Mouse (Mus musculus) CH12.LX (cell line): Measurements from ENCODE around the gene Unk. TPM values are rescaled to one million over a fixed set of nuclear protein-coding genes. Genes with fewer than 3 reads are reported as not detected.

Experiments used
- DNase-seq: peaks from one replicate; pipeline ENCODE4 v3.0.0-alpha.2; 2013; ENCODE audit errors: extremely low read depth
- H3K27ac ChIP-seq: 2 replicates; pipeline ENCODE4 v1.5.1; 2012; ENCODE audit warnings: low read depth, mild to moderate bottlenecking, control low read depth, moderate library complexity; ENCODE audit not compliant: insufficient read depth
- H3K27me3 ChIP-seq: replicated peaks from 2 replicates; pipeline ENCODE3; 2012; ENCODE audit warnings: inconsistent platforms
- H3K36me3 ChIP-seq, 2 experiments: replicated peaks in 1 of 2; 2 replicates each; pipeline versions ENCODE3 to v1.6.1; 2012; ENCODE audit warnings: inconsistent platforms in 1 of 2, low read length in 1 of 2, mild to moderate bottlenecking in 1 of 2, mixed read lengths in 1 of 2, moderate library complexity in 1 of 2; ENCODE audit not compliant: control insufficient read depth in 1 of 2, insufficient read depth in 1 of 2
- H3K4me1 ChIP-seq, 2 experiments: 2 replicates each; pipeline ENCODE4 v1.6.1; 2012; ENCODE audit warnings: inconsistent platforms in 1 of 2, moderate library complexity in 1 of 2; ENCODE audit not compliant: insufficient read depth in 2 of 2, control insufficient read depth in 1 of 2
- H3K4me2 ChIP-seq: 2 replicates; pipeline ENCODE4 v1.6.1; 2012; ENCODE audit warnings: low read depth, mild to moderate bottlenecking, control low read depth; ENCODE audit not compliant: poor library complexity, insufficient read depth, severe bottlenecking
- H3K4me3 ChIP-seq, 3 experiments: fragments of 150-350 bp in 1 of 3; sonication (generic) in 1 of 3; replicated peaks in 1 of 3; 2 replicates each; pipeline versions ENCODE3 to v1.5.1; 2011 to 2012; ENCODE audit warnings: low read depth in 2 of 3, low read length in 2 of 3, mild to moderate bottlenecking in 2 of 3, moderate library complexity in 2 of 3, control low read depth in 1 of 3, improper control_type of control experiment in 1 of 3, inconsistent platforms in 1 of 3, mixed read lengths in 1 of 3; ENCODE audit not compliant: poor library complexity in 1 of 3
- H3K79me2 ChIP-seq: replicated peaks from 2 replicates; pipeline ENCODE4 v1.6.1; 2012; ENCODE audit warnings: mild to moderate bottlenecking, moderate library complexity; ENCODE audit not compliant: control insufficient read depth, poor library complexity, insufficient read depth, severe bottlenecking; ENCODE audit errors: extremely low read depth
- H3K9ac ChIP-seq: 2 replicates; pipeline ENCODE4 v1.6.1; 2012; ENCODE audit warnings: low read depth, mild to moderate bottlenecking, control low read depth, moderate library complexity; ENCODE audit not compliant: insufficient read depth
- H3K9me3 ChIP-seq: replicated peaks from 2 replicates; pipeline ENCODE3; 2012; ENCODE audit warnings: low read length, inconsistent platforms, mixed read lengths
- CTCF ChIP-seq, 2 experiments: IDR thresholded peaks in 1 of 2; conservative IDR thresholded peaks in 1 of 2; 2 replicates each; pipeline ENCODE4 v1.5.1; 2011 to 2012; ENCODE audit warnings: low read depth in 2 of 2, low read length in 2 of 2, improper control_type of control experiment in 1 of 2, inconsistent platforms in 1 of 2, mild to moderate bottlenecking in 1 of 2, moderate library complexity in 1 of 2
- E2F4 ChIP-seq: IDR thresholded peaks from 2 replicates; pipeline ENCODE4 v1.6.1; 2011; ENCODE audit warnings: low read depth, low read length, improper control_type of control experiment; ENCODE audit not compliant: insufficient replicate concordance
- ELF1 ChIP-seq: IDR thresholded peaks from 2 replicates; pipeline ENCODE4 v1.6.1; 2014; ENCODE audit warnings: low read depth, mild to moderate bottlenecking, inconsistent platforms, low read length, improper control_type of control experiment
- ETS1 ChIP-seq: conservative IDR thresholded peaks from 2 replicates; pipeline ENCODE4 v1.6.1; 2012; ENCODE audit warnings: low read depth, mild to moderate bottlenecking, inconsistent platforms, low read length, improper control_type of control experiment, moderate library complexity
- IRF4 ChIP-seq: IDR thresholded peaks from 2 replicates; pipeline ENCODE4 v1.6.1; 2014; ENCODE audit warnings: low read depth, mild to moderate bottlenecking, inconsistent platforms, low read length, improper control_type of control experiment
- JUN ChIP-seq: IDR thresholded peaks from 2 replicates; pipeline ENCODE4 v1.6.1; 2011; ENCODE audit warnings: low read depth, mild to moderate bottlenecking, low read length, improper control_type of control experiment, moderate library complexity; ENCODE audit not compliant: insufficient read depth
- JUND ChIP-seq: conservative IDR thresholded peaks from 2 replicates; pipeline ENCODE4 v1.6.1; 2011; ENCODE audit warnings: low read depth, low read length, improper control_type of control experiment
- MAZ ChIP-seq: IDR thresholded peaks from 2 replicates; pipeline ENCODE4 v1.6.1; 2012; ENCODE audit warnings: low read depth, mild to moderate bottlenecking, inconsistent platforms, low read length, improper control_type of control experiment, moderate library complexity
- MEF2A ChIP-seq: IDR thresholded peaks from 2 replicates; pipeline ENCODE4 v1.6.1; 2014; ENCODE audit warnings: low read depth, mild to moderate bottlenecking, inconsistent platforms, low read length, improper control_type of control experiment, borderline replicate concordance
- NRF1 ChIP-seq: IDR thresholded peaks from 2 replicates; pipeline ENCODE4 v1.6.1; 2014; ENCODE audit warnings: low read depth, mild to moderate bottlenecking, inconsistent platforms, low read length, improper control_type of control experiment, moderate library complexity
- PAX5 ChIP-seq: IDR thresholded peaks from 2 replicates; pipeline ENCODE4 v1.6.1; 2012; ENCODE audit warnings: low read length, inconsistent platforms, mixed read lengths
- POLR2A ChIP-seq: IDR thresholded peaks from 2 replicates; pipeline ENCODE4 v1.6.1; 2011; ENCODE audit warnings: low read depth, mild to moderate bottlenecking, improper control_type of control experiment, low read length
- POLR2AphosphoS2 ChIP-seq: IDR thresholded peaks from 2 replicates; pipeline ENCODE4 v1.6.1; 2011; ENCODE audit warnings: low read depth, low read length, improper control_type of control experiment
- SIN3A ChIP-seq: IDR thresholded peaks from 2 replicates; pipeline ENCODE4 v1.6.1; 2012; ENCODE audit warnings: low read length, improper control_type of control experiment, inconsistent platforms
- SMC3 ChIP-seq: IDR thresholded peaks from 2 replicates; pipeline ENCODE4 v1.6.1; 2011; ENCODE audit warnings: low read depth, low read length, improper control_type of control experiment
- UBTF ChIP-seq: IDR thresholded peaks from 2 replicates; pipeline ENCODE4 v1.6.1; 2012; ENCODE audit warnings: low read depth, mild to moderate bottlenecking, inconsistent platforms, low read length, improper control_type of control experiment, moderate library complexity
- ZC3H11A ChIP-seq: IDR thresholded peaks from 2 replicates; pipeline ENCODE4 v1.6.1; 2012; ENCODE audit warnings: low read depth, mild to moderate bottlenecking, inconsistent platforms, low read length, improper control_type of control experiment
- ZKSCAN1 ChIP-seq: IDR thresholded peaks from 2 replicates; pipeline ENCODE4 v1.6.1; 2012; ENCODE audit warnings: low read depth, inconsistent platforms, low read length, improper control_type of control experiment, borderline replicate concordance
- dilution Hi-C: fragments of 300-500 bp; cut with MboI; formaldehyde crosslinking; loops from 2 replicates; pipeline ENCODE4 v1.14.3; 2020; ENCODE audit warnings: low sequenced_read_pairs; ENCODE audit not compliant: extremely low pct_unique_long_range_greater_than_20kb, extremely low pct_ligation_motif_present
- in situ Hi-C: fragments of 300-500 bp; cut with MboI; formaldehyde crosslinking; loops from 3 replicates; pipeline ENCODE4 v1.14.3; 2019; ENCODE audit warnings: low sequenced_read_pairs, low pct_ligation_motif_present, low pct_unique_long_range_greater_than_20kb, mixed read lengths
- polyA plus RNA-seq: library from polyadenylated mRNA; unstranded; fragments of >175 nt; gene quantifications from 2 replicates; pipeline ENCODE4 v1.2.1, GENCODE M21; 2012; ENCODE audit warnings: low read depth; ENCODE audit not compliant: insufficient read length
- total RNA-seq, 2 experiments: library from RNA; depleted of rRNA; stranded (reverse); fragments of 300-350 nt in 1 of 2; fragments of >200 nt in 1 of 2; gene quantifications; 2 replicates each; pipeline ENCODE4 v1.2.3; 2012 to 2014

The Unk gene
- total and polyA plus RNA-seq, 3 experiments = 20.9 to 35.0 (median 24.7) TPM

DNA sequence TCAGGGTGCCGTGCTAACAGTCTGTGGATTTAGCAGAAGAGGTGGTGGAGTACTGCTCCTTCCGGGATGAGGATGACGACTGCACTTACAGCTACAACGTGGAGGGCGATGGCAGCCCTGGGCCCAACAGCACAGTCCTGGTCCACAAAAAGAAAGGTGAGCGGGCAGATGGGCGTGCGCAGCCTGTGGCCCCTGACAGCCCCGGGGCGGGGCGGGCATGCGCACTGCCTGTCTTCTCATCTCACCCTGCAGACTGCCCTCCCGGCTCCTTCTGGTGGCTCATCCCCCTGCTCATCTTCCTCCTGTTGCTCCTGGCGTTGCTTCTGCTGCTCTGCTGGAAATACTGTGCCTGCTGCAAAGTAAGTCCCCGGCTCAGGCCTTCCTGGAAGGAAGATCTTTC lies 40.4 kb upstream of the Unk start:
- in situ Hi-C loops = no loop called here
- Histone ChIP-seq H3K9ac (no peak overlapping the region), H3K4me1 (peaks cover 2% of the 10 kb centered on the region in 2 experiments; a peak in 2 of 4 replicates), H3K27me3 (peaks cover 49% of the 10 kb centered on the region), H3K4me3 (no peak overlapping the region), H3K79me2 (no peaks in the 10 kb centered on the region), H3K27ac (no peak overlapping the region), H3K9me3 (no peaks in the 10 kb centered on the region), H3K4me2 (no peak overlapping the region), H3K36me3 (no peaks in the 10 kb centered on the region)
- dilution Hi-C loops = no loop called here
- TF ChIP-seq JUND (no peak), NRF1 (peak; percentile 60)
- DNase-seq = no peak

DNA sequence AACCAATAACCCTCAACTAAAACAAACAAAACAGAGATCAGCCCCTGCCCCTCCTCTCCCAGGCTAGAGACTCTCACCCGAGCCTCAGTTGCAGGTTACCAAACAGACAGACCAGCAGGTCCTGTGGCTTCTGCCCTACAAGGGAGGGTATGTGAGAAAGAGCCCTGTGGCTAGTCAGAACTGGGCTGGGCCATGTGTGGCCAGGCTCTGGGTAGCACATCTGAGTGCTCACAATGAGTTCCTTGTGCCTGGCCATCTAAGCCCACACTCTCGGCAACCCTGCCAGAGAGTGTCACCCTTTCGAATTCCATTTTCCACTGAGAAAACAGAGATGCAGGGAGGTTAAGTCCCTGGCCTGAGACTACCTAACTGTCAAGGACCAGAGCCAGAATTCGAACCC lies 38.0 kb upstream of the Unk start:
- no peak overlapping the region for H3K9ac ChIP-seq
- peaks cover 0 to 2% of the 10 kb centered on the region in 2 experiments; a peak in 1 of 4 replicates for H3K4me1 ChIP-seq
- H3K36me3 ChIP-seq = no peaks in the 10 kb centered on the region
- in situ Hi-C loops = no loop called here
- no peak overlapping the region for H3K4me2 ChIP-seq
- TF ChIP-seq JUND = no peak
- TF ChIP-seq CTCF (conservative IDR thresholded peaks at IDR 0.05 in 1 of 2, IDR thresholded peaks at IDR 0.05 in 1 of 2; ENCODE audit: low read depth in 2 of 2, low read length in 2 of 2) = no peak
- TF ChIP-seq SIN3A = no peak
- TF ChIP-seq IRF4 = no peak
- no peak for TF ChIP-seq MEF2A
- no peak for TF ChIP-seq ETS1
- TF ChIP-seq SMC3 = no peak
- no peak for TF ChIP-seq PAX5
- no peak for TF ChIP-seq ELF1
- TF ChIP-seq POLR2A = no peak
- no peaks in the 10 kb centered on the region for H3K79me2 ChIP-seq
- dilution Hi-C loops = no loop called here
- H3K9me3 ChIP-seq = no peaks in the 10 kb centered on the region
- peaks cover 32% of the 10 kb centered on the region for H3K27me3 ChIP-seq
- H3K4me3 ChIP-seq = no peak overlapping the region
- no peak overlapping the region for H3K27ac ChIP-seq
- DNase-seq = no peak

DNA sequence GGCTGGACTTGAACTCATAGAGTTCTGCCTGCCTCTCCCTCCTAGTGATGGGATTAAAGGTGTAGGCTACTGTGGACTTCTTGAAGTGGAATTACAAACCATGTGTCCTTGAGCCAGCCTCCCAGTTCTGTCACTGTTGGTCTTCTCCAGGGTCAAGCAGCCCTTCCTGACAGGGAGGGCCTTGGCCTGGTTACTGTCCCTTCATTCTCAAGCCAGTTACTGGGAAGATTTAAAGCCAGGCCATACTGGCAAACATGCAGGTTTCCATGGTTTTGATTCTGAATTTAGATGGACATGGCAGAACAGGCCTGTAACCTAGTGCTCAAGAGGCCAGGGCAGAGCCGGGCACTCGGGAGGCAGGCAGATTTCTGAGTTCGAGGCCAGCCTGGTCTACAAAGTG lies 34.9 kb upstream of the Unk start:
- in situ Hi-C loops = no loop called here
- dilution Hi-C loops = no loop called here
- DNase-seq = no peak
- no peaks in the 10 kb centered on the region for H3K36me3 ChIP-seq
- H3K79me2 ChIP-seq = no peaks in the 10 kb centered on the region
- no peak overlapping the region for H3K4me3 ChIP-seq
- no peak for TF ChIP-seq MAZ
- TF ChIP-seq MEF2A = no peak
- TF ChIP-seq UBTF = no peak
- TF ChIP-seq E2F4 = no peak
- no peak for TF ChIP-seq POLR2AphosphoS2
- TF ChIP-seq JUN = no peak
- no peak for TF ChIP-seq IRF4
- TF ChIP-seq ZC3H11A = no peak
- TF ChIP-seq ZKSCAN1 = no peak
- TF ChIP-seq, all 38 proteins: peak for 0
- Histone ChIP-seq H3K9me3 (no peaks in the 10 kb centered on the region), H3K27ac (no peak overlapping the region), H3K9ac (no peak overlapping the region), H3K4me2 (no peak overlapping the region), H3K4me1 (peaks cover 3 to 15% of the 10 kb centered on the region in 2 experiments), H3K27me3 (peaks cover 20% of the 10 kb centered on the region)
